15 mouse cellular contexts compared by ENCODE assay signal in the genomic region with DNA sequence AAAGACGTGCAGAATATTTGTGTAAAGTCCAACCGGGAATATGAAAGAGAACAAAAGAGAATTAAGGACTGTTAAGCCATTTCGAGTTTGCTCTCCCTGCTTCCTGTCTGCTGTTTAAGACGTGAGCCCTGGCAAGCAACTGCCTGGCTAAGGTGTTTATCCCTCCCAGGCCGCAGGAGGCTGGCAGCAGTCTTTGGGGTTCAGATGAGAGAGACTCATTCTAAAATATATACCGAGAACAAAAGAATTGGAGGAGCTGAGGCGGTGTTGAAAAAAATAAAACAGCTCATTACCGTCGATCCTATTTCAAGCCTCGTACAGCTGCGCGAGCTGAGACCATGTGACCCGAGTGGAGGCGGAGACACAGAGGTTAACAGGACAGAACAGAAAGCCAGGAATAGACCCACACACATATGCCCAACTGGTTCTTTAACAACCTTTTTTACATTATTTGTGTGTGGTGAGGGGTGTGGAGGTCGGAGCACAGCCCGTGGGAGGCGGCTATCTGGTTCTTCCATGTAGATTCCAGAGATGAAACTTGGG. TPM values are rescaled to one million over a fixed set of nuclear protein-coding genes. Genes with fewer than 3 reads are reported as not detected.
A peak's percentile ranks its signal among the peaks of the same experiment; 100 is the strongest.
DNase-seq lines count a peak whose midpoint lies in the region; ATAC-seq and TF ChIP-seq lines count a peak whose summit lies in the region.
"Had no signal": no experiment of that assay in that cellular context is flagged by ENCODE, and none has a peak within 500 bp of the region (broad histone marks: within the 10 kb centered on the region; RNA-seq: fewer than 3 reads in every experiment).

No protein-coding gene starts in this region.

- DNase-seq in forebrain, embryonic 14.5 days (ENCODE audit: low spot score), result peak; percentile 29
- DNase-seq in left cerebral cortex, postnatal 25 days (ENCODE audit: low spot score in 2 of 2), result peak; percentile 17 to 51
- no peak for DNase-seq in left cerebral cortex, postnatal 4 days
- DNase-seq in ZHBTc4 (ENCODE audit: low read depth, low spot score), result peak; percentile 51
- DNase-seq in limb, embryonic 14.5 days (ENCODE audit: low spot score), result peak; percentile 61
- DNase-seq: cerebellum, adult 18-20 months; gastrocnemius, postnatal 10 days; heart, postnatal 14 days; lung, adult 18-20 months had no signal

- H3K27me3 ChIP-seq in forebrain, embryonic 14.5 days (replicated peaks; ENCODE audit: control insufficient read depth, insufficient read depth, low read length), result no peaks in the 10 kb centered on the region
- H3K27me3 ChIP-seq in forebrain, embryonic 12.5 days, result no peaks in the 10 kb centered on the region
- H3K27me3 ChIP-seq in limb, embryonic 14.5 days (ENCODE audit: control insufficient read depth, insufficient read depth, low read length), result no peaks in the 10 kb centered on the region
- no peaks in the 10 kb centered on the region for H3K27me3 ChIP-seq in hindbrain, embryonic 16.5 days (replicated peaks; ENCODE audit: control insufficient read depth, insufficient read depth, low read length)
- H3K27me3 ChIP-seq: intestine, embryonic 15.5 days had no signal

- H3K4me2 ChIP-seq in forebrain, embryonic 14.5 days (ENCODE audit: low read length), result no peak overlapping the region
- no peak overlapping the region for H3K4me2 ChIP-seq in forebrain, embryonic 12.5 days
- H3K4me2 ChIP-seq in limb, embryonic 14.5 days (replicated peaks; ENCODE audit: low read depth, low read length, severe bottlenecking), result peak overlapping the region; percentile 22; the same call in 1 of the 2 replicates
- H3K4me2 ChIP-seq in hindbrain, embryonic 16.5 days (ENCODE audit: low read length), result no peak overlapping the region
- H3K4me2 ChIP-seq: intestine, embryonic 15.5 days had no signal

- H3K9ac ChIP-seq in forebrain, embryonic 14.5 days (ENCODE audit: low read length), result no peak overlapping the region
- no peak overlapping the region for H3K9ac ChIP-seq in forebrain, embryonic 12.5 days
- H3K9ac ChIP-seq in limb, embryonic 14.5 days (ENCODE audit: low read depth, low read length, severe bottlenecking), result no peak overlapping the region
- no peak overlapping the region for H3K9ac ChIP-seq in hindbrain, embryonic 16.5 days (ENCODE audit: low read depth, low read length)
- H3K9ac ChIP-seq: intestine, embryonic 15.5 days had no signal

- H3K4me3 ChIP-seq in forebrain, embryonic 14.5 days (ENCODE audit: low read depth, low read length), result no peak overlapping the region
- H3K4me3 ChIP-seq in forebrain, embryonic 12.5 days (replicated peaks), result no peak overlapping the region
- no peak overlapping the region for H3K4me3 ChIP-seq in limb, embryonic 14.5 days (replicated peaks; ENCODE audit: low read length)
- no peak overlapping the region for H3K4me3 ChIP-seq in hindbrain, embryonic 16.5 days (ENCODE audit: low read length)
- H3K4me3 ChIP-seq: intestine, embryonic 15.5 days had no signal

- no peak for TF ChIP-seq POLR2A in limb, embryonic 14.5 days (IDR thresholded peaks at IDR 0.05; ENCODE audit: borderline replicate concordance, extremely low read depth, insufficient read depth, insufficient read length)

- H3K36me3 ChIP-seq in forebrain, embryonic 14.5 days (ENCODE audit: control insufficient read depth, insufficient read depth, low read length), result no peaks in the 10 kb centered on the region
- no peaks in the 10 kb centered on the region for H3K36me3 ChIP-seq in forebrain, embryonic 12.5 days (replicated peaks)
- no peaks in the 10 kb centered on the region for H3K36me3 ChIP-seq in limb, embryonic 14.5 days (ENCODE audit: control insufficient read depth, insufficient read depth, low read length)
- H3K36me3 ChIP-seq in hindbrain, embryonic 16.5 days (ENCODE audit: control insufficient read depth, insufficient read depth, low read length), result no peaks in the 10 kb centered on the region
- H3K36me3 ChIP-seq: G1E; intestine, embryonic 15.5 days had no signal

- WGBS in forebrain, embryonic 14.5 days, result 54% methylated on average over 17 of the region's 17 CpGs
- 61% methylated on average over 17 of the region's 17 CpGs for WGBS in forebrain, embryonic 12.5 days
- WGBS in limb, embryonic 14.5 days, result 25% methylated on average over 17 of the region's 17 CpGs
- 62% methylated on average over 17 of the region's 17 CpGs for WGBS in hindbrain, embryonic 16.5 days

- ATAC-seq in forebrain, embryonic 14.5 days, result no peak
- ATAC-seq in forebrain, embryonic 12.5 days (ENCODE audit: low FRiP score), result no peak
- ATAC-seq in limb, embryonic 14.5 days (ENCODE audit: low FRiP score, low read depth), result peak; percentile 80
- no peak for ATAC-seq in granulocyte monocyte progenitor cell, adult 5-6 weeks (replicated peaks; ENCODE audit: poor library complexity, severe bottlenecking)
- ATAC-seq in hindbrain, embryonic 16.5 days, result no peak
- ATAC-seq: activated CD4-positive, CD25-positive, alpha-beta regulatory T cell, adult 4 months; intestine, embryonic 15.5 days had no signal

- H3K9me3 ChIP-seq in forebrain, embryonic 14.5 days (replicated peaks; ENCODE audit: control insufficient read depth, low read length), result no peaks in the 10 kb centered on the region
- H3K9me3 ChIP-seq in forebrain, embryonic 12.5 days, result no peaks in the 10 kb centered on the region
- no peaks in the 10 kb centered on the region for H3K9me3 ChIP-seq in limb, embryonic 14.5 days (ENCODE audit: control insufficient read depth, low read length)
- H3K9me3 ChIP-seq in hindbrain, embryonic 16.5 days (ENCODE audit: control insufficient read depth, low read length), result no peaks in the 10 kb centered on the region
- H3K9me3 ChIP-seq: intestine, embryonic 15.5 days had no signal

- intact Hi-C loops in left cerebral cortex, postnatal 25 days (cut with DNase I), result no loop called here
- intact Hi-C loops in left cerebral cortex, postnatal 4 days (cut with DNase I), result no loop called here

- no peak overlapping the region for H3K27ac ChIP-seq in forebrain, embryonic 14.5 days (ENCODE audit: low read depth, low read length)
- no peak overlapping the region for H3K27ac ChIP-seq in forebrain, embryonic 12.5 days
- peak overlapping the region; percentile 70; the same call in 1 of the 2 replicates for H3K27ac ChIP-seq in limb, embryonic 14.5 days (replicated peaks; ENCODE audit: low read depth, low read length)
- no peak overlapping the region for H3K27ac ChIP-seq in hindbrain, embryonic 16.5 days (ENCODE audit: low read depth, low read length)
- H3K27ac ChIP-seq: intestine, embryonic 15.5 days had no signal

- no peaks in the 10 kb centered on the region for H3K4me1 ChIP-seq in forebrain, embryonic 14.5 days (ENCODE audit: control insufficient read depth, insufficient read depth, low read length)
- H3K4me1 ChIP-seq in forebrain, embryonic 12.5 days, result no peaks in the 10 kb centered on the region
- H3K4me1 ChIP-seq in limb, embryonic 14.5 days (ENCODE audit: control insufficient read depth, insufficient read depth, low read length), result no peaks in the 10 kb centered on the region
- H3K4me1 ChIP-seq in hindbrain, embryonic 16.5 days (ENCODE audit: control insufficient read depth, insufficient read depth, low read depth, low read length), result no peaks in the 10 kb centered on the region
- H3K4me1 ChIP-seq: intestine, embryonic 15.5 days had no signal

RNA-seq across cellular contexts. Expression of a gene that starts 9.0 kb away (rescaled TPM):
- 28.8 and 32.4 TPM in 2 replicates for polyA plus RNA-seq in forebrain, embryonic 14.5 days (2014; fragmentation: Nextera tagmentation; extraction: Ambion mirVana)
- 48.8 and 56.2 TPM in 2 replicates for polyA plus RNA-seq in forebrain, embryonic 12.5 days (2016; fragmentation: Nextera tagmentation; extraction: Ambion mirVana)
- total RNA-seq in left cerebral cortex, postnatal 25 days (2021), result 10 to 100 TPM; 57.8 to 60.6 TPM
- total RNA-seq in left cerebral cortex, postnatal 4 days (2021), result 10 to 100 TPM; 63.2 to 69.6 TPM
- polyA plus RNA-seq in limb, embryonic 14.5 days (2012; rRNA removed), result 16.9 and 20.9 TPM in 2 replicates
- 13.4 and 13.9 TPM in 2 replicates for polyA plus RNA-seq in limb, embryonic 14.5 days (2014; fragmentation: Nextera tagmentation; extraction: Ambion mirVana)
- total RNA-seq in granulocyte monocyte progenitor cell, adult 5-6 weeks (2014; fragmentation: Nextera tagmentation), result 4.6 and 6.4 TPM in 2 replicates
- 2.3 and 3.4 TPM in 2 replicates for total RNA-seq in granulocyte monocyte progenitor cell, adult 5-6 weeks (2017)
- 54.8 and 66.4 TPM in 2 replicates for polyA plus RNA-seq in hindbrain, embryonic 16.5 days (2015; fragmentation: Nextera tagmentation; extraction: Ambion mirVana)
- polyA plus RNA-seq: G1E had no signal
